Mouse (Mus musculus) cerebellum, adult 9-10 months (tissue): ENCODE measurements around the gene Olfr1496.
"Not testable (repeated sequence)": the region's sequence is repeated elsewhere in the genome, so short reads cannot be mapped to it uniquely, and the experiment has no call there.

Experiments
- DNase-seq: peaks from one replicate; pipeline ENCODE4 v3.0.0; 2022

Gene Olfr1496

GRCm38 (mm10) chr19:13777578-13777977 lies at the start of gene Olfr1496:
Gene Olfr1496 (plus strand): TSS chr19:13777878.
- no peak for DNase-seq

GRCm38 (mm10) chr19:13739428-13739827 lies 38.2 kb upstream of the Olfr1496 start, which contains the start of gene Olfr1494:
Gene Olfr1494 (plus strand): TSS chr19:13739728.
- DNase-seq, result no peak

- peak; percentile 56 for DNase-seq
Measured at GRCm38 (mm10) chr19:13749366-13749765, 28.3 kb upstream of the Olfr1496 start.

GRCm38 (mm10) chr19:13764306-13764705 lies 13.4 kb upstream of the Olfr1496 start, which contains the start of gene Olfr1495:
Gene Olfr1495 (plus strand): TSS chr19:13764606.
- no peak for DNase-seq

GRCm38 (mm10) chr19:13768565-13769276 lies 9.0 kb upstream of the Olfr1496 start:
- peak; percentile 58 for DNase-seq

- DNase-seq, result no peak
Measured at GRCm38 (mm10) chr19:13798102-13798501, 20.4 kb downstream of the Olfr1496 start, which contains the start of gene Olfr1497. Gene Olfr1497 (minus strand): TSS chr19:13798202.

- not testable (repeated sequence) for DNase-seq
Measured at GRCm38 (mm10) chr19:13805486-13805885, 27.8 kb downstream of the Olfr1496 start.

- DNase-seq, result no peak
Measured at GRCm38 (mm10) chr19:13812823-13813222, 35.1 kb downstream of the Olfr1496 start.

GRCm38 (mm10) chr19:13818827-13819226 lies 41.1 kb downstream of the Olfr1496 start:
- peak; percentile 6 for DNase-seq

- no peak for DNase-seq
Measured at GRCm38 (mm10) chr19:13819347-13819746, 41.7 kb downstream of the Olfr1496 start, which contains the start of gene Olfr1499. Gene Olfr1499 (minus strand): TSS chr19:13819447.

- DNase-seq, result no peak
Measured at GRCm38 (mm10) chr19:13820847-13821246, 43.2 kb downstream of the Olfr1496 start.

GRCm38 (mm10) chr19:13828447-13828846 lies 50.8 kb downstream of the Olfr1496 start:
- DNase-seq, result no peak

- DNase-seq, result no peak
Measured at GRCm38 (mm10) chr19:13830388-13830787, 52.7 kb downstream of the Olfr1496 start, which contains the start of gene Olfr1500. Gene Olfr1500 (minus strand): TSS chr19:13830488.
